Mouse (Mus musculus) ES-E14 (cell line): ENCODE data around the gene Mgst2.

Experiments used
- CHD2 ChIP-seq: IDR thresholded peaks from 2 replicates; pipeline ENCODE4 v1.6.1; 2014; ENCODE audit warnings: mild to moderate bottlenecking, low read depth, low read length, inconsistent platforms
- HCFC1 ChIP-seq: IDR thresholded peaks from 2 replicates; pipeline ENCODE4 v1.6.1; 2012; ENCODE audit warnings: low read length, inconsistent platforms, borderline replicate concordance; ENCODE audit not compliant: insufficient read depth
- MAFK ChIP-seq: IDR thresholded peaks from 2 replicates; pipeline ENCODE4 v1.6.1; 2014; ENCODE audit warnings: mild to moderate bottlenecking, low read depth, low read length, inconsistent platforms; ENCODE audit not compliant: insufficient read depth
- ZC3H11A ChIP-seq: IDR thresholded peaks from 2 replicates; pipeline ENCODE4 v1.6.1; 2012; ENCODE audit warnings: low read depth, mild to moderate bottlenecking, inconsistent platforms, low read length, borderline replicate concordance
- ZNF384 ChIP-seq: IDR thresholded peaks from 2 replicates; pipeline ENCODE4 v1.6.1; 2012; ENCODE audit warnings: low read depth, low read length, inconsistent platforms

- no peak for TF ChIP-seq HCFC1
- TF ChIP-seq ZNF384: no peak
- TF ChIP-seq CHD2: no peak
- TF ChIP-seq MAFK: no peak
- TF ChIP-seq ZC3H11A: no peak
Measured at GRCm38 (mm10) chr3:51668607-51669006, 8.4 kb downstream of the Mgst2 start.
